Mouse (Mus musculus) liver, postnatal 0 days (tissue): ENCODE results near the gene Cd72. TPM values are rescaled to one million over a fixed set of nuclear protein-coding genes. Genes with fewer than 3 reads are reported as not detected.

Experiments
- ATAC-seq: fragments of 200-750 bp; cut with Nextera tagmentation; 2 replicates; pipeline ENCODE4 v1.8.0; 2017; ENCODE audit warnings: mild to moderate bottlenecking, moderate library complexity
- DNase-seq: peaks from one replicate; pipeline ENCODE4 v3.0.0-alpha.2; 2016
- H3K27ac ChIP-seq: fragments of 300-500 bp; sonication (generic); 2 replicates; pipeline ENCODE4 v1.5.1; 2014; ENCODE audit warnings: antibody characterized with exemption, moderate library complexity, mild to moderate bottlenecking, low read depth
- H3K27me3 ChIP-seq: fragments of 300-500 bp; sonication (generic); 2 replicates; pipeline ENCODE4 v1.6.1; 2014; ENCODE audit warnings: low read length, control low read depth, mixed read lengths; ENCODE audit not compliant: insufficient read depth
- H3K36me3 ChIP-seq: fragments of 300-500 bp; sonication (generic); replicated peaks from 2 replicates; pipeline ENCODE4 v1.6.1; 2014; ENCODE audit warnings: mild to moderate bottlenecking, control low read depth, low read length, moderate library complexity, mixed read lengths; ENCODE audit not compliant: insufficient read depth
- H3K4me1 ChIP-seq: fragments of 300-500 bp; sonication (generic); 2 replicates; pipeline ENCODE4 v1.6.1; 2014; ENCODE audit warnings: antibody characterized with exemption, mild to moderate bottlenecking, control low read depth; ENCODE audit not compliant: insufficient read depth
- H3K4me2 ChIP-seq: fragments of 300-500 bp; sonication (generic); 2 replicates; pipeline ENCODE4 v1.6.1; 2014; ENCODE audit warnings: low read depth, mild to moderate bottlenecking, low read length, moderate library complexity, mixed read lengths
- H3K4me3 ChIP-seq: fragments of 300-500 bp; sonication (generic); 2 replicates; pipeline ENCODE4 v1.5.1; 2014; ENCODE audit warnings: low read depth, low read length
- H3K9ac ChIP-seq: fragments of 300-500 bp; sonication (generic); replicated peaks from 2 replicates; pipeline ENCODE4 v1.6.1; 2014; ENCODE audit warnings: mild to moderate bottlenecking, moderate library complexity
- H3K9me3 ChIP-seq: fragments of 300-500 bp; sonication (generic); 2 replicates; pipeline ENCODE4 v1.6.1; 2016; ENCODE audit warnings: mild to moderate bottlenecking, control low read depth, low read length, mixed read lengths
- CTCF ChIP-seq: sonication (generic); IDR thresholded peaks from 2 replicates; pipeline ENCODE4 v1.5.1; 2016; ENCODE audit warnings: antibody characterized with exemption, low read depth
- EP300 ChIP-seq: IDR thresholded peaks from 2 replicates; pipeline ENCODE4 v1.6.1; 2016; ENCODE audit warnings: antibody characterized with exemption, low read depth, mild to moderate bottlenecking
- WGBS: fragments of 180-500 bp; shearing (Covaris S2); extraction: QIAGEN DNeasy Blood & Tissue Kit; methylation state at CpG from one replicate; pipeline ENCODE4 v1.1.7; 2014; ENCODE audit not compliant: insufficient replicate concordance; 5-methylcytosine and 5-hydroxymethylcytosine counted together
- polyA plus RNA-seq: library from polyadenylated mRNA; unstranded; fragments of >200 nt; fragmentation: Nextera tagmentation; extraction: Ambion mirVana; gene quantifications from 2 replicates; pipeline ENCODE4 v1.2.1, GENCODE M21; 2015

Cd72 gene
- polyA plus RNA-seq, 1 experiment from 2014 or later = 10.4 TPM

DNA sequence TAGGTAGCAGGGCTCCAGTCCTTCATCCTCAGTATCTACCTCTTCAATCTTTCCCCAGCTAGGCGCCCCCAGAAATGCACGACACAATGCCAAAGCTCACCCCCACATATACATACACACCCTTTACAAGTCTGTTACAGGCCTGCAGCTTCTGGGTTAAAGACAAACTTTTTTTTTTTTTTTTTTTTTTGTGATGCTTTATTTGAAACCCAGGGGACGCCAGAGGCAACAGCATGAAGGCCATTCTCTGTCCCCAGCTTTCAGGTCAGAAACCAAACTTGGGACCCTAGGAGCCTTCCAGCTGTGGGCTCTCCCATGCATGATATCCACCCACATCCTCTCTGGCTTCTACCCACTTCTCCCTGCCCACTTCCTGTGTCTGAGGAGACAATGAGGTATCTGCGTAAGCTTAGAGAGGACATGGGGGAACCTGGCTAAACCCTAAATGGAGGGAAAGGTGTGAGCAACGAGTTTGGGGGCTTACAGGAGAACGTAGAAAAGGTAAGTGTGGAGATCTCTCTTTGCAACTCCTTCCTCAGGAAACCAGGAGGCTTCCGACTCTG lies 27.5 kb upstream of the Cd72 start:
- Histone ChIP-seq H3K9ac (no peak overlapping the region), H3K36me3 (no peaks in the 10 kb centered on the region), H3K9me3 (no peaks in the 10 kb centered on the region), H3K4me3 (no peak overlapping the region), H3K4me1 (peaks cover 10% of the 10 kb centered on the region), H3K27ac (peak overlapping the region; percentile 41; the same call in 1 of the 2 replicates), H3K27me3 (no peaks in the 10 kb centered on the region), H3K4me2 (no peak overlapping the region; the same call in 1 of the 2 replicates)
- ATAC-seq = no peak
- no peak for DNase-seq
- 40% methylated on average over 7 of the region's 7 CpGs for WGBS
- TF ChIP-seq EP300 = no peak
- no peak for TF ChIP-seq CTCF

GRCm38 (mm10) chr4:43480985-43481384 lies 26.6 kb upstream of the Cd72 start:
- Histone ChIP-seq H3K36me3 (no peaks in the 10 kb centered on the region), H3K9me3 (no peaks in the 10 kb centered on the region), H3K27me3 (no peaks in the 10 kb centered on the region), H3K4me3 (no peak overlapping the region), H3K4me1 (peaks cover 10% of the 10 kb centered on the region), H3K9ac (no peak overlapping the region), H3K27ac (no peak overlapping the region), H3K4me2 (no peak overlapping the region)
- DNase-seq (no peak), ATAC-seq (no peak)
- WGBS = 74% methylated on average over 5 of the region's 5 CpGs
- no peak for TF ChIP-seq EP300
- TF ChIP-seq CTCF = no peak

- no peaks in the 10 kb centered on the region for H3K27me3 ChIP-seq
- peaks cover 10% of the 10 kb centered on the region for H3K4me1 ChIP-seq
- 44% methylated on average over 24 of the region's 24 CpGs for WGBS
- DNase-seq = peak; percentile 80
- ATAC-seq = no peak
- peak overlapping the region; percentile 82 for H3K4me2 ChIP-seq
- H3K9me3 ChIP-seq = no peaks in the 10 kb centered on the region
- H3K4me3 ChIP-seq = no peak overlapping the region
- peak overlapping the region; percentile 69 for H3K27ac ChIP-seq
- peak; percentile 76 for TF ChIP-seq CTCF
- no peak for TF ChIP-seq EP300
- H3K9ac ChIP-seq = no peak overlapping the region; the same call in 1 of the 2 replicates
- H3K36me3 ChIP-seq = no peaks in the 10 kb centered on the region
Measured at GRCm38 (mm10) chr4:43478906-43479832, 24.7 kb upstream of the Cd72 start.

GRCm38 (mm10) chr4:43478534-43478858 lies 24.1 kb upstream of the Cd72 start:
- Histone ChIP-seq H3K9me3 (no peaks in the 10 kb centered on the region), H3K27ac (peak overlapping the region; percentile 69), H3K9ac (peak overlapping the region; percentile 59), H3K4me2 (peak overlapping the region; percentile 82), H3K36me3 (no peaks in the 10 kb centered on the region), H3K27me3 (no peaks in the 10 kb centered on the region), H3K4me1 (peaks cover 10% of the 10 kb centered on the region), H3K4me3 (peak overlapping the region; percentile 46)
- TF ChIP-seq CTCF = no peak
- TF ChIP-seq EP300 = no peak
- 30% methylated on average over 8 of the region's 8 CpGs for WGBS
- ATAC-seq = no peak; the same call in none of the 2 replicates
- no peak for DNase-seq

DNA sequence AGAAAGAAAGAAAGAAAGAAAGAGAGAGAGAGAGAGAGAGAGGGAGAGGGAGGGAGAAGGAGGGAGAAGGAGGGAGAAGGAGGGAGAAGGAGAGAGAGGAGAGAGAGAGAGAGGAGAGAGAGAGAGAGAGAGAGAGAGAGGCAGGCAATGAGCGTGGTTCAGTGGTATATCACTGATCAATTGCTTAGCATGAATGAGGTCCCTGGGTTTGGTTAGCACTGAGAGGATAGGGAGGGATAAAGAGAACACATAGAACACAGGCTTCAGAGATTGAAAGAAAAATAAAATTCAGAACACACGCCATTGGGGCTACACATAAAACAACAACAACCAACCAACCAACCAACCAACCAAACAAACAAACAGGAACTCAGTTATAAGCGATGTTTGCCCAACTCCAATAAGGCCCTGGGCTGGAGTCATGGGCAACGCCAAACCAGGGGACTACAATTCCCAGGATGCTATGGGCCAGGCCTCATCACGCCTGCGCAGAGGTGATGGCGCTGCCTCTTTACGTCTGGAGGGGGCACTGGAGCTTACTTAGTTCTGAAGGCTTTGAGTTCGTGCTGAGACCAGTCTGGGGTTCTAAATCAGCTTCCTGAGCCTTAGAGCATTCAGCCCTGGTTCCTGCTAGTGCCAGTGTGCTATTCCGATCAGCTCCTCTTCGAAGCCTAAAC lies 23.6 kb upstream of the Cd72 start:
- Histone ChIP-seq H3K9me3 (no peaks in the 10 kb centered on the region), H3K36me3 (no peaks in the 10 kb centered on the region), H3K4me3 (peak overlapping the region; percentile 46), H3K4me2 (peak overlapping the region; percentile 82), H3K27ac (peak overlapping the region; percentile 69), H3K4me1 (peaks cover 10% of the 10 kb centered on the region), H3K9ac (peak overlapping the region; percentile 59), H3K27me3 (no peaks in the 10 kb centered on the region)
- ATAC-seq (peak; percentile 94), DNase-seq (peak; percentile 88)
- 17% methylated on average over 11 of the region's 11 CpGs for WGBS
- peak; percentile 76 for TF ChIP-seq CTCF
- no peak for TF ChIP-seq EP300

- no peak overlapping the region for H3K4me3 ChIP-seq
- no peak overlapping the region for H3K9ac ChIP-seq
- no peak for ATAC-seq
- no peak overlapping the region for H3K27ac ChIP-seq
- H3K9me3 ChIP-seq = no peaks in the 10 kb centered on the region
- 66% methylated on average over 6 of the region's 6 CpGs for WGBS
- no peaks in the 10 kb centered on the region for H3K27me3 ChIP-seq
- H3K4me2 ChIP-seq = no peak overlapping the region
- no peak for DNase-seq
- no peaks in the 10 kb centered on the region for H3K36me3 ChIP-seq
- TF ChIP-seq CTCF (peak; percentile 54), EP300 (no peak)
- peaks cover 10% of the 10 kb centered on the region for H3K4me1 ChIP-seq
Measured at GRCm38 (mm10) chr4:43476604-43477003, 22.2 kb upstream of the Cd72 start.
